Mouse (Mus musculus) E14TG2a.4 (cell line): ENCODE data around the gene Ccdc177.

ENCODE experiments used
- CTCF ChIP-seq: conservative IDR thresholded peaks from 2 replicates; pipeline ENCODE4 v1.5.1; 2014; ENCODE audit warnings: low read length
- NANOG ChIP-seq: IDR thresholded peaks from 2 replicates; pipeline ENCODE4 v1.6.1; 2014; ENCODE audit warnings: borderline replicate concordance, low read length, mixed read lengths
- POU5F1 ChIP-seq: IDR thresholded peaks from 2 replicates; pipeline ENCODE4 v1.6.1; 2014; ENCODE audit warnings: low read length, borderline replicate concordance

DNA sequence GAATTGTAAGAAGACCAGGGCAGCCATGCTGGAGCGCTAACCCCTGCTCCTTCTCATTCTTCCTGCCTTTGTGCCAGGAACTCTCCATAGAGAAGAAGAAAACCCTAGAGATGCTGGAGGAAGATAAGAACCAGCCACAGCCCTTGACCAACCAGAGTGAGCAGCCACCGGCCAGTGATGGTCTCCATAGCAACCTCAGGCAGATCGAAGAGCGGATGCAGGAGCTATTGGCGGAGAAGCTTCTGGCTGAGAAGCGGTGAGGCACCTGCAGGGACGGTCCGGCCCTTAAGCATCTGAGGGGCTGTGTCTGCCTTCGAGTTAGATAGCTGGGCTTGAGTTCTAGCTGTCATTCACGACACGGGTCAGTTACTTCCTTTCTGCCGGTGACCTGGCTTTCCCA is 40.0 kb downstream of the Ccdc177 start:
- TF ChIP-seq CTCF (no peak), NANOG (no peak), POU5F1 (no peak)
